Mouse (Mus musculus) embryonic fibroblast, embryonic 13.5 days (primary cell): ENCODE data around the gene Psmf1.

Experiments used
- CTCF ChIP-seq: IDR thresholded peaks from 2 replicates; pipeline ENCODE4 v1.5.1; 2011; ENCODE audit warnings: mild to moderate bottlenecking, control low read depth, low read length, moderate library complexity, borderline replicate concordance; ENCODE audit not compliant: insufficient read depth
- POLR2A ChIP-seq: IDR thresholded peaks from 2 replicates; pipeline ENCODE4 v1.6.1; 2011; ENCODE audit warnings: low read depth, mild to moderate bottlenecking, control low read depth, low read length, moderate library complexity

- no peak for TF ChIP-seq POLR2A
- TF ChIP-seq CTCF: 0 out of 2 replicates have a peak, but pooled peaks have one; percentile 8
Observed at GRCm38 (mm10) chr2:151702146-151702850, 41.7 kb downstream of the Psmf1 start.
